Mouse (Mus musculus) midbrain, embryonic 16.5 days (tissue): ENCODE measurements at regions not wholly inside any gene's neighbourhood (a gene's known extent, or its start where the extent isn't known, plus 50 kb on each side); places are given as distances from the start of the nearest gene placed in this dataset.

Experiments
- ATAC-seq: fragments of 200-750 bp; cut with Nextera tagmentation; 2 replicates; pipeline ENCODE4 v1.8.0; 2017; ENCODE audit warnings: moderate TSS enrichment
- H3K27ac ChIP-seq: fragments of 300-500 bp; sonication (generic); 2 replicates; pipeline ENCODE4 v1.5.1; 2014; ENCODE audit warnings: mild to moderate bottlenecking, low read length, mixed read lengths
- H3K27me3 ChIP-seq: fragments of 300-500 bp; sonication (generic); 2 replicates; pipeline ENCODE4 v1.6.1; 2014; ENCODE audit warnings: low read depth, low read length, mixed read lengths; ENCODE audit not compliant: control insufficient read depth, insufficient read depth
- H3K36me3 ChIP-seq: fragments of 300-500 bp; sonication (generic); 2 replicates; pipeline ENCODE4 v1.6.1; 2014; ENCODE audit warnings: mild to moderate bottlenecking, low read length, moderate library complexity, mixed read lengths; ENCODE audit not compliant: control insufficient read depth, insufficient read depth
- H3K4me1 ChIP-seq: fragments of 300-500 bp; sonication (generic); 2 replicates; pipeline ENCODE4 v1.6.1; 2014; ENCODE audit warnings: mild to moderate bottlenecking, low read length, mixed read lengths; ENCODE audit not compliant: control insufficient read depth, insufficient read depth
- H3K4me2 ChIP-seq: fragments of 300-500 bp; sonication (generic); 2 replicates; pipeline ENCODE4 v1.6.1; 2014; ENCODE audit warnings: mild to moderate bottlenecking, low read length, mixed read lengths
- H3K4me3 ChIP-seq: fragments of 300-500 bp; sonication (generic); 2 replicates; pipeline ENCODE4 v1.5.1; 2014; ENCODE audit warnings: low read depth, mild to moderate bottlenecking, low read length, moderate library complexity, mixed read lengths
- H3K9ac ChIP-seq: fragments of 300-500 bp; sonication (generic); 2 replicates; pipeline ENCODE4 v1.6.1; 2014; ENCODE audit warnings: low read depth, low read length, mixed read lengths
- H3K9me3 ChIP-seq: fragments of 300-500 bp; sonication (generic); replicated peaks from 2 replicates; pipeline ENCODE4 v1.6.1; 2014; ENCODE audit warnings: mild to moderate bottlenecking, low read length, mixed read lengths; ENCODE audit not compliant: control insufficient read depth, poor library complexity, severe bottlenecking
- WGBS: fragments of 180-500 bp; shearing (Covaris S2); extraction: QIAGEN DNeasy Blood & Tissue Kit; methylation state at CpG from one replicate; pipeline ENCODE4 v1.1.7; 2014; 5-methylcytosine and 5-hydroxymethylcytosine counted together

DNA sequence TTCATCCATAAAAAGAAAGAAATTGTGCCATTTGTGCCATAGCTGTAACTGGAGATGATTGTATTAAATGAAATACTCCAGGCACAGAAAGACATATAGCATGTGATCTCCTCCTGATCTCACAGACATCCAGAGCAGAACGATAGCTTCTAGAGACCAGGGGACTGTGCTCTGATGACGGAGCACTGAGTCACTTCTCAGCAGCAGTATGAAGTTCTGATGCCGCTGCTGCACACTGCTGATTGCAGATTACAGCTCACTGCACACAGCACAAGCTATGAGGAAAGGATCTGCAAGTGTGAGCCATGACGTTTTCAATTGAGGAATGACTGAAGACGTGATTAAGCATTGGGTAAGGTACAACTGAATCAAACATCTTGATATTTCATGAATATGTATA, 190.6 kb upstream of the Adamts9 start:
- H3K27ac ChIP-seq = no peak overlapping the region
- H3K9me3 ChIP-seq = no peaks in the 10 kb centered on the region
- H3K4me1 ChIP-seq = no peaks in the 10 kb centered on the region
- H3K4me2 ChIP-seq = no peak overlapping the region
- no peaks in the 10 kb centered on the region for H3K27me3 ChIP-seq
- no peak overlapping the region for H3K4me3 ChIP-seq
- no peak for ATAC-seq
- no peak overlapping the region for H3K9ac ChIP-seq
- no peaks in the 10 kb centered on the region for H3K36me3 ChIP-seq
- WGBS = 68% methylated on average over 5 of the region's 5 CpGs

DNA sequence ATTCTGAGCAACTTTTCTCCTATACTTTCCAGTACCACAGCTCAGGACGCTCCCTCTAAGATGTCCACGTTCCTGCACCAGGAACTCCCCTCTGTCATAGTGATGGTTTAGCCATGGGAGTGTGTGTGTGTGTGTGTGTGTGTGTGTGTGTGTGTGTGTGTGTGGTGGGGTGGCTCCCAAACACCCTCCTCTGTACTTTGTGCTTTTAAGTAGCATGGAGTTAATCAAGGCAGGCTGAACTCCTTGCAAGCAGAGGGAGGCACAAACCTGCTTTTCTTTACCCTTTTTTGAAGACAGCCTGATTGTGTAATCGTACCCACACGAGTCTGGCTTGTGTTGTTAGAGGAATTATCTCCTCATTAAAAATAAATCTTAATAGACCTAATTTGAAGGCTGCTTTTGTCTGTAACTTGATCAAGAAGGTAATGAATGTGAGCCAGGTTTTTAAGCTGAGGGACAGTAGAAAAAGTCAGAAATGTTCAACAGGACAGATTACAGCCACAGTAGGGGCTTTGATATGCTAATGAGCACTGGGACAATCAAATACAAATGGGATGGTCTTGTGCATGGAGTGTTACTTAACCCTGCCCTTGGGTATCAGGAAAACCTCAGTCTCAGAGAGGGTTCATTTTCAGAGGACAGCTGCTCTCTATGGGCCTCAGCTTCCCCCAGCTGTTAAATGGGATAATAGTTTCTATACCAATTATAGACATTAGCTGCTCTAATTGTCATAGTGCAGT, 187.8 kb upstream of the Adamts9 start:
- H3K4me1 ChIP-seq = no peaks in the 10 kb centered on the region
- no peak overlapping the region for H3K27ac ChIP-seq
- no peaks in the 10 kb centered on the region for H3K9me3 ChIP-seq
- no peak for ATAC-seq
- 35% methylated on average over 4 of the region's 4 CpGs for WGBS
- no peaks in the 10 kb centered on the region for H3K27me3 ChIP-seq
- no peaks in the 10 kb centered on the region for H3K36me3 ChIP-seq
- H3K4me3 ChIP-seq = no peak overlapping the region
- no peak overlapping the region for H3K4me2 ChIP-seq
- no peak overlapping the region for H3K9ac ChIP-seq

DNA sequence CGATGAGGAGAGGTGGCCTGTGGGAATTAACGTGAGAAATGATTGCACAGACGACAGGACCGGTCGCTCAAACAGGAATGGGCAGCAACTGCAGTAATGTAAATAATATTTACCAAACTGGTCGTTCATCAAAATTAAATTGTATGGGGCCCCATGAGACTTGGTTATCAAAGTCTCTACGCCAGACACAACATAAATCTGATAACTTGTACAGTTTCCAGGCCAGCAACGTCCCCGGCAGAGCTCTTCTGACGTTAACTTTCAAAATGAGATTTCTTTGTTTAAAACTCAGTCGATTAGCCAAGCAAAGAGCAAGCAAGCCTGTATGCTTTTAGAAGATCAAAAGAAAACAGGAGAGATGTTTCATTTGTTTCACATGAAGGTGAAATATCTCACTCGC, 176.2 kb upstream of the Adamts9 start:
- Histone ChIP-seq H3K4me1 (no peaks in the 10 kb centered on the region), H3K27ac (no peak overlapping the region), H3K4me2 (no peak overlapping the region), H3K9ac (no peak overlapping the region), H3K36me3 (no peaks in the 10 kb centered on the region), H3K27me3 (no peaks in the 10 kb centered on the region), H3K9me3 (no peaks in the 10 kb centered on the region), H3K4me3 (no peak overlapping the region)
- ATAC-seq = no peak
- 86% methylated on average over 12 of the region's 12 CpGs for WGBS

DNA sequence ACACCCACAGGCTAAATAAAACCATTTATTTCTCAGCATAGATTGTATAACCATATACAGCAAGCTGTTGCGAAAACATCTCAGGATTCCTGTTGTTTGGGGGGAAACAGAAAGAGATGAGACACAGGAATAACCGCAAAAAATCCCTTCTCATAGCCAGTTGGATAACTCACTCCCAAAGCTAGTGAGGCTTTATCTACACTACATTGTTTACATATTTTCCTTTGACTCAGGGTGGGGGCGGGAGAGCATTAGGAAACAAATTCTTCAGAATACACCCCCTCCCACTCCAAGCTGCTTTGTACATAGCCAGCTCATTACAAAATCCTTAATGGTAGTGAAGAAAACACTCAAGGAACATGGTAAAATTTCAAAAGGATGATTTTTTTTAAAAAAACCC, 170.1 kb upstream of the Adamts9 start:
- no peaks in the 10 kb centered on the region for H3K4me1 ChIP-seq
- H3K9ac ChIP-seq = no peak overlapping the region
- H3K9me3 ChIP-seq = no peaks in the 10 kb centered on the region
- H3K27me3 ChIP-seq = no peaks in the 10 kb centered on the region
- no peak overlapping the region for H3K4me2 ChIP-seq
- no peaks in the 10 kb centered on the region for H3K36me3 ChIP-seq
- 89% methylated on average over 3 of the region's 3 CpGs for WGBS
- H3K4me3 ChIP-seq = no peak overlapping the region
- no peak overlapping the region for H3K27ac ChIP-seq
- ATAC-seq = no peak

DNA sequence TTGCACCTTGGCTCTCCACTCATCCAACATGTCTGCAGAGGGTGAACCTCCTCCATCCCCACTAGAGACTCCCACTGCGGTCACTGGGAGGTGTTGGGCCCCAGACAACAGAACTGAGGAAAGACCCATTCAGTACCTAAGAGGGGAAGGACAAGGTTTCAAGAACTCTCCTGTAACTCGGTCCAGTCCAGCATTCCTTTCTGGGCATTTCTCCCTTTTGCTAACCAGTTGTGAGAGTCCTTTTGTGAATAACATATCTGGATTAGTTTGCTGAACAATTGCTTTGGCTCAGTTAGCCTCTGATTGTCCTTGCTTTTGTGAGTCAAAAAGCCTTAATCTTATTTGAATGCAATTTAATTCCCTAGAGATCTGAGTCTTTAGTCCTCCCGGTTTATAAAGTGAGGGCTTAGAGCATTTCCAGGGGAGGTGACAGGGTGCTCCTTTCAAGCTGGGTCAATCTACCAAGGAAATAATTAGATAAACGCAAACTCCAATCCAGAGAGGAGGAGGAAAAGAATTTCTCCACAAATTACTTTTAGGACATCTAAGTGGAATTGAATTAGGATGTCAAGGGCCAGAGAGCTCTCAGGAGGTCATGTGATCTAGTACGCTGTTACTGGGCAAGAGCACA, 151.6 kb upstream of the Adamts9 start:
- no peaks in the 10 kb centered on the region for H3K27me3 ChIP-seq
- no peaks in the 10 kb centered on the region for H3K9me3 ChIP-seq
- H3K4me3 ChIP-seq = no peak overlapping the region
- no peak overlapping the region for H3K27ac ChIP-seq
- no peak overlapping the region for H3K4me2 ChIP-seq
- H3K9ac ChIP-seq = no peak overlapping the region
- H3K4me1 ChIP-seq = no peaks in the 10 kb centered on the region
- WGBS = 6% methylated on average over 5 of the region's 5 CpGs
- H3K36me3 ChIP-seq = no peaks in the 10 kb centered on the region
- no peak for ATAC-seq

DNA sequence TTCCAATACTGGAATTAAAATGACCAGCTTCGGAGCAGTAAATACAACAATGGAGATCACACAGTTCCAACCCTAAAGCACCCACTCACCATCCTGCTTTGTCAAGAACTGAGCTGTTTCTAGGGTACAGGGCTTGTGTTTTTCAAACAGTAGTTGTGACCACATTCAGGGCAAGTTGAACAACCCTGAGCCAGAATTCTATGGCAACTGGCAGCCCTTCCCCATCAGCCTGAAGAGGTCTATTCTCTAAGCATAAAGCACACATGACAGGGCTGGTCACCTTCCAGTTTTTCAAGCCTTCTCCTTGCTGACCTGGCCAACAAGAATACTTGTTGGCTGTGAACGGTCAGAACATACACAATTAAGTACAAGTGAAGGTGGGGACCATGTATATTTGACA, 150.5 kb upstream of the Adamts9 start:
- 76% methylated on average over 2 of the region's 2 CpGs for WGBS
- H3K4me1 ChIP-seq = no peaks in the 10 kb centered on the region

DNA sequence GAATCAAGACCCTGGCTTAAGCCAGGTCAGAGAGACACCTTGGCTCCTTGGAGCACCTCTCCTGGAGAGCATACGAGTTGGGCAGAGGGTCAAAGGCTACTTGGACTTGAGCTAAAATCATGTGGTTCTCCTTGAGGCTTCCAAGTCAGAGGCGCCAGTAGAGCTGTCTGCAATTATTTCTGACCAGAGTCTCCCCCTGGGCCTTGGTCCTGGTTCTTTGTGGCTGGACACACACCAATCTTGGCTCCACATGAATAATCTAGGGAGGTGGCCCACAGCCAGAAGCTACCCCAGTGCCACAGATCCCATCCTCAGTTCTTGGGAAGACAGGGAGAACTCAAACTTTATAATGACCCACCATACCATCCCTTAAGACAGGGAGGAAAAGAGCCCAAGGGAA, 144.0 kb upstream of the Adamts9 start:
- 88% methylated on average over 2 of the region's 2 CpGs for WGBS
- no peak for ATAC-seq
- Histone ChIP-seq H3K9ac (no peak overlapping the region), H3K4me3 (no peak overlapping the region), H3K9me3 (no peaks in the 10 kb centered on the region), H3K4me1 (no peaks in the 10 kb centered on the region), H3K27ac (no peak overlapping the region), H3K27me3 (no peaks in the 10 kb centered on the region), H3K36me3 (no peaks in the 10 kb centered on the region), H3K4me2 (no peak overlapping the region)

More for the DNA sequence above, 150.5 kb upstream of the Adamts9 start:
- H3K36me3 ChIP-seq = no peaks in the 10 kb centered on the region
- no peak overlapping the region for H3K9ac ChIP-seq
- no peaks in the 10 kb centered on the region for H3K27me3 ChIP-seq
- no peak for ATAC-seq
- H3K4me3 ChIP-seq = no peak overlapping the region
- no peak overlapping the region for H3K4me2 ChIP-seq
- H3K9me3 ChIP-seq = no peaks in the 10 kb centered on the region
- H3K27ac ChIP-seq = no peak overlapping the region

DNA sequence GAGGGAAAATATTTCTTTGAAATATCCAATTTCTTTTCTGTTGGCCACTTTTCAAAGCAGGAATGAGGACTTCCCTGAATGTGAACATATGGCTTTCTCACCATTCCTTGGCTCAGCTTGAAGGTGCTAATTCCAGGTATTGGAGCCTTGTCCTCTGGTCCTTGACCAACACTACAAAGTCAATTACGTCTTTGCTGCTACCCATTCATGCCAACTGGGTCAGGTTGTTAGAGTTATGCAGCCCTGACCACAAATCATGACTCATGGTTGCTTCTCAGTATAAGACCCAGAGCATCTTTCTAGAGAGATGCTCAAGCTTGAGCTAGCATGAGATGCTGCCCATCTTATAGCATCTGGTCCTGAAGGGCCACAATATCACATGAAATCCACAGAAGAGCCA, 141.0 kb upstream of the Adamts9 start:
- no peaks in the 10 kb centered on the region for H3K4me1 ChIP-seq
- H3K9ac ChIP-seq = no peak overlapping the region
- no peak overlapping the region for H3K27ac ChIP-seq
- H3K27me3 ChIP-seq = no peaks in the 10 kb centered on the region
- no peak overlapping the region for H3K4me3 ChIP-seq
- no peak for ATAC-seq
- H3K4me2 ChIP-seq = no peak overlapping the region
- no peaks in the 10 kb centered on the region for H3K36me3 ChIP-seq
- 100% methylated on average over 1 of the region's 1 CpGs for WGBS
- no peaks in the 10 kb centered on the region for H3K9me3 ChIP-seq

DNA sequence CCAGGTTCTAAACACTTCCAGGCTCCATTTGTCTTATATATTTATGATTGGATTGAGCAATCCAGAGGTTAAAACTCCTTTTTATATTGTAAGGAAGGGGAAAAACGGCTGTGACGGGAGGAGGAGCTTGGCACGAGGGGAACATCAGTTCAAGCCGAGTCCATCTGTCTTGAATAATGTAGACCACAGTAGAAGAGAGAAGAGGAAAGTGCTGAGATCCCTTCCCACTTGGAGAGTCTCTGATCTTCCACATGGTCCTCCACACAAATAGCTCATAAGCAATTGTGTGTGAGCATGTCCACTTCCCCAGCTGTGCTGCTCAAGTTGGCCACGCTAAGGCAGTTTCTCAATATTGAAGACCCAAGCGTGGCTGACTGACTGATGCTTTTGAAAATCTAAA, 140.4 kb upstream of the Adamts9 start:
- H3K36me3 ChIP-seq = no peaks in the 10 kb centered on the region

More for the DNA sequence above, 140.4 kb upstream of the Adamts9 start:
- Histone ChIP-seq H3K9ac (no peak overlapping the region), H3K9me3 (no peaks in the 10 kb centered on the region), H3K27ac (no peak overlapping the region), H3K4me2 (no peak overlapping the region), H3K4me1 (no peaks in the 10 kb centered on the region), H3K27me3 (no peaks in the 10 kb centered on the region), H3K4me3 (no peak overlapping the region)
- ATAC-seq = no peak
- 87% methylated on average over 6 of the region's 6 CpGs for WGBS
